Mouse (Mus musculus): Measurements from ENCODE around the gene Mrps7.

Mrps7 gene

GRCm38 (mm10) chr11:115609576-115609975, 5.9 kb downstream of the Mrps7 start:
- DNase-seq = no peak

GRCm38 (mm10) chr11:115611173-115611572, 7.4 kb downstream of the Mrps7 start:
- no peak for DNase-seq

- peak in 1 of 2 experiments; percentile 51 for DNase-seq
These were observed 8.3 kb downstream of the Mrps7 start for GRCm38 (mm10) chr11:115612059-115612409.

DNA sequence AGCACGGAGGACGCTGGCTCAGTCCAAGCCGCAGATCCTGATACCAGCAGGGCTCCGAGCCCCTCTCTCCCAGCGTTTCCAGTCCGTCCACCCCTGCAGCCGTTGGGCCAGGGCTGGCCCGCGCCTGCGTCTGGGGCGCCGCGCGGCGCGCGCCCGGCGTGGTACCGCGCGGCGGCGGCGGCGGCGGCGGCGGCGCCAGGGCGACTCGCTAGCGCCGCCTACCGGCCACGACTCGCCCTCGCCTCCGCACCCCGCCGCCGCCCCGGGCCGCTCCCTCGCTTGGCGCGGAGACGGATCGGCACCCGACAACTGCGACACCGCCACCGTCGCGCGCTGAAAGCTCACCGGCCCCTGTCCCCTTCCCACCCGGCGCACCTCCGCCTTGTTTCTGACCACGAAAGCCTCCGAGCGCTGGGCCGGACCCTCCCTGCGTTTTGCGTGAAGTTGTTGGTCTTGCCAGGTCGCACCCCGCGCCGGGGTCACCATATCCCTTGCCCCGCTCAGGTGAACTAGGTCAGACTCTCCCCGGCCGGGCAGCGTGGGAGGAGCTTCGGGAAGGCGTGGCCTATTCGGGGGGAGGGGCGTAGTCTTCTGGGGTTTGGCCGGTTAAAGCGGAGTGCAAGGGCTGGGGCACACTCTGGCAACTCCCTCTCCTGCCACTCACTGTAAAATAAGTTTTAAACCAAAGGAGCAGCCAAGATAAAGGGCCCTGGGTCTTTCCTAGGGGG, 8.8 kb downstream of the Mrps7 start, which contains the start of gene Mif4gd:
Gene Mif4gd (minus strand): TSS at position 560 of the 728 bp plus-strand sequence.
- peak; percentile 97 to 99 for DNase-seq

DNA sequence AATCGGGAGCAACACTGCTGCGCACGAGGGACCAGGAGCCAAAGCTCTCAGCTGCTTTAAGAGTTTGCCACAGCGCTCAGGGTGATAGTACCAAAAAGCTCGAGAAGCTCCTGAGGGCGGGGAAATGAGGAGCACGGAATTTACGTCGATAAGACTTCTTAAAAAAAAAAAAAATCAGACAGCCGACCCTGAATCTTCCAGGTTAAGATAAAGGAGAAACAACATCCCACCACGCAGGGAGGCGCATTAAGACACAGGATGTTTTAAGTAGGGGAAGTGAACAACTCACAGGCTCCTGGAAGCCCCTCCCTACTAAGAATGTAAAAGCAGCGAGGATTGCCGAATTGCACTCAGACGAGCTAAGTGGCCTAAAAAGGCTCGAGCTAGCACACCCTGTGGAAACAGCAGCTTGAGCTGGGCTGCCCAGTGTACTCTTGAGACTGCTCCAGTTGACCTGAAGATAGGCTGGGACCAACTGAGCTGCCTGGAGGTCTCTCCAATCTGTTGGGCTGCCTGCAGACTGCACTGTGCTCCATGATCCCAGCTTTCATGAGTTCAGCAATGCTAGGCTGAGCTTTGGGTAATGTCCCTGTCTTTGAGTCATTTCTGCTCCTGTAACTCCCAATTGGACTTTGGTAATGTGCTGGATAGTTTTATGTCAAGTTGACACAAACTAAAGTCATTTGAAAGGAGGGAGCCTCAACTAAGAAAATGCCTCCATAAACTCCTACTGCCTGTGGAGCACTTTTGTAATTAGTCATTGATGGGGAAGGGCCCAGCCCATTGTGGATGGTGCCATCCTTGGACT, 9.6 kb downstream of the Mrps7 start:
- no peak for DNase-seq

GRCm38 (mm10) chr11:115614346-115615107, 10.8 kb downstream of the Mrps7 start:
- no peak for DNase-seq

DNA sequence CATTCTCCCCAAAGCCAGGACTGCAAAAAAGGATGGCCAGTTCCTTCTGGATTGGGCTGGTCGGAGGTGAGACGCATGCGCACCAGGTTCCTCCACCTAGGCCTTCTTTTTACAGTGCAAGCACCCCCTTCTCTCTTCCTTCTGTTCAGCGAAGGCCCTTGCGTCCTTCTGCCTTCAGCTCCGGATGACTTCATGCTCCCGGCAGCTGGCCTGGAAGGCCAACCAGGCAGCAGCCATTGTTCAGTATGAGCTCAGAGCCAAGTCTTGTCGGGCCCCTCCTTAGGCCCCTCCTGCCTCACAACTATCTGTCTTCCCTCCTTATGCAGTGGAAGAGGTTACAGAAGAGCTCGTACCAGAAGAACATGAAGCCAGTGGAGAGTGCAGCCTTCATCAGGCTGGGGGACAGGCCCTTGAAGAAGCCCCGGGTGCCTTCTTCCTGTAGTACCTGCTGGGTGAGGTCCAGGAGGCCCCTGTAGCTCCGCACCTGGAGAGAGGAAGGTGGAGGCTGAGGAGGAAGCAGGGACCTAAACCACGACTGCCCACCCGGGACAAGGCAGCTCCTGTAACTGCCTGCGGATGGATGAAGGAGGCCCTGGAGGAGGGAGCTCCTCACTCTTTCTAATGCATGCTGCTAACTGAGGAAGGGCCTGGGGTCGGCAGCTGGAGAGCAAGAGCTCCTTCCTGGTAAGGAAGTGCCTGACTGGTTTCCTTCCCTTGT, 11.5 kb downstream of the Mrps7 start:
- no peak for DNase-seq

GRCm38 (mm10) chr11:115615875-115616274, 12.2 kb downstream of the Mrps7 start:
- no peak for DNase-seq

GRCm38 (mm10) chr11:115616371-115616770, 12.6 kb downstream of the Mrps7 start:
- DNase-seq = no peak

- DNase-seq = no peak
These were observed 13.2 kb downstream of the Mrps7 start for GRCm38 (mm10) chr11:115616893-115617292.

- no peak for DNase-seq
These were observed 14.3 kb downstream of the Mrps7 start for GRCm38 (mm10) chr11:115618001-115618400.

DNA sequence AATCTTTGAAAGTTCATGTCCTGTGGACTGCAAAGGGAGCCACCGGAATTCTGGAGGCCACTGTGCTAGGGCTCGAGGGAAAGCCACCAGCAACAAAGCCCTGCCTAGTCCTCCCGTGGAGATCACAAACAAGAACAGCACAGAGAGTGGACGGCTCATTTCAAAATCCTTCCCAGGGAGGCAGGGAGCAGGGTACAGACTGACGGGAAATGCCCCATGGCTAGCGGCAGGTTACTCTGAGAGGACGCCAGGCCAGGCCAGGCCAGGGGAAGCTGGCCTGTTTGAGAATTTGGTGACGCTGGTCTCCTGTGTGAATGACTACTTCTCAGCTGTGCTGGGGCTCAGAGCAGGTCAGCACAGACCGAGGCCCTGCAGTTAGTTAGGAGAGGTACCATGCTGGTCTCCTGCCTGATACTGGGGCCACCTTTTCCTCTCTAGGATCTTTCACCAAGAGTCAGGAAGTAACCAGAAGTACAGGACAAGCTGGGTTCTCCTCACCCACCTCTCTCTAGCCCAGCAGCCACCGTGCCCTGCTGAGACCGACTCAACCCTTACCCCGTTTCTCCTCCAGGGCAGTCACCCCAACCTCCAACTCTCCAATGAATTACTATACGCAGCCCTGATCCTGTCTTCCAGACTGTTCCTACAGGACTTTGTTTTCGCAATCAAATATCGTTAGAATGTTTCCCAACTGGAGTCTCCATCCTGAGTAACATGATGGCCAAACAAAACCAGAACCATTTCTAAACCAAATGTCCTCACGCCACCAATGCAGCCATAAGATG, 15.2 kb downstream of the Mrps7 start:
- DNase-seq = no peak

- DNase-seq = no peak
These were observed 16.2 kb downstream of the Mrps7 start for GRCm38 (mm10) chr11:115619949-115620348.

DNA sequence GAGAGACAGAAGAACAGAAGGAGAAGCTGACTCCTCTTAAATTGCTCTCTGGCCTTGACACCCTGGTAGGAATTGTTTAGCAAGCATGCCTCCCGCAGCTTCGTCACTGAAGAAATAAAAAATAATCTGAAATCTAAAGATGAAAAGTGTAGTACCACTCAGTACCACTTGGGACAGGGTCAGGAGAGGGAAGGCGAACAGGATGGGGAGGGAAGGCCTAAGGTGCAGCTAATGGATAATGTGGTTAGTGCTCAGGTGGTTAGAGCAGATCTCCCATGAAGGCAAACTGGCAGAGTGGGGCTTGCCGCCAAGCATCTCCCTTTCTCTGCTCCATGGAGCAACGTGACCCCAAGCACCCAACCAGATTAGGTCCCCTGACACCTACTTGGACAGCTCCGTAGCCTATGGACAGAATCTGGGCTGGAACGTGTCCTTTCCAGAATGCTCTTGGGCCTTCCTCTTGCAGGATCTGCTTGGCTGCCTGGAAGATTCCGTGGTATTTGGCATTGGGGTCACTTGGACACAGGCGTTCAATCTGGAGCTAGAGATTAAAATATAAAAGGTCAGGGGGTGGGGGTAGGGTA, 19.9 kb downstream of the Mrps7 start:
- no peak for DNase-seq

DNA sequence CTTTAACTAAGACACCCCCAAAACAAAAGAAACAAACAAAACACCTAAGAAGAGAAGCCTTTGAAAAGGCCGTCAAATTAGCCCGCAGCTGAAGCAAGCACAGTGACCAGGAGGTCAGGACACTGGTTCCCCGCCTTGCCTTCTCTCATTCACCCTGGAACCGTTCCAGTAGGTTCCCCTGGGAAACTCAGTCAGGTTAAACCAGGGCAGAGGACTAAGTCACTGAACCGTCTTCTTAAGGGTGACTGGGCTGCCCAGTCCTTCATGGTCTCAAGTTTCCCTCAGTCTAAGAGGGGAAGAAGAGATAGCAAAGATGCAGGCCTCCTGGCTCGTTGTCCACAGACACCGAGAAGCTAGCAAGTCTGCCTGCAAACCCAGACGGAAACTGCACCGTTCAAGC, 22.2 kb downstream of the Mrps7 start:
- DNase-seq = no peak

DNA sequence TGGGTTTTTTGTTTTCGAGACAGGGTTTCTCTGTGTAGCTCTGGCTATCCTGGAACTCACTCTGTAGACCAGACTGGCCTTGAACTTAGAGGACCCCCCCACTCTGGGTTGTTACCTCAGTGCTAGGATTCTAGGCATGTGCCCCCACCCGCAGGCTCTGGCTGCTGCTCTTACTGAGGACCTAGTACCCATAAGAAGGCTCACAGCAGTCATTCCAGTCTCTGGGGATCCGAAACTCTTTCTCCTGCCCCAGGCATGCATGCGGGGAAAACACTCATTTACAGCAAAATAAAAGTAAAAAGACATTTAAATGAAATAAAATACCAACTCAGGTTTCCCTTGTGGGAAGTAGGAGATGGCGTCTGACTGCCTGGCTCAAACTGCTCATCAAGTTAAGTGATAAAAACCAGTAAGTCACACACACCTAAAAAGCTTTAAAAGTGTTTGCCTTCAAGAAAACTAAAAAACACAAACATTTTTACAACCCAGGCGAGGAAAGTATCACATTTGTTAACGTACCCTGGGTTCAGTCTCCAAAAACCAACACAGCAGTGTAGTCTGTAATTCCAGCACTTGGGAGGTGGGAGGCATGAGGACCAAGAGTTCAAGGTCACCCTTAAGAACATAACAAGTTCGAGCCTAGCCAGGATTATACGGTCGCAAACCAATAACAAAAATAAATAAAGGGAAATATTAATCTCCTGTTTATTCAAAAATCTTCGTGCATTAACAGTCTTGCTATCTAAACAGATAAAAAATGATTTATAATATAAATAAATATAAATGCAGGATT, 23.3 kb downstream of the Mrps7 start:
- no peak for DNase-seq

GRCm38 (mm10) chr11:115627705-115628464, 24.2 kb downstream of the Mrps7 start, which contains the start of gene Slc25a19:
Gene Slc25a19 (minus strand): TSS chr11:115628295.
- peak; percentile 97 to 98 for DNase-seq

DNA sequence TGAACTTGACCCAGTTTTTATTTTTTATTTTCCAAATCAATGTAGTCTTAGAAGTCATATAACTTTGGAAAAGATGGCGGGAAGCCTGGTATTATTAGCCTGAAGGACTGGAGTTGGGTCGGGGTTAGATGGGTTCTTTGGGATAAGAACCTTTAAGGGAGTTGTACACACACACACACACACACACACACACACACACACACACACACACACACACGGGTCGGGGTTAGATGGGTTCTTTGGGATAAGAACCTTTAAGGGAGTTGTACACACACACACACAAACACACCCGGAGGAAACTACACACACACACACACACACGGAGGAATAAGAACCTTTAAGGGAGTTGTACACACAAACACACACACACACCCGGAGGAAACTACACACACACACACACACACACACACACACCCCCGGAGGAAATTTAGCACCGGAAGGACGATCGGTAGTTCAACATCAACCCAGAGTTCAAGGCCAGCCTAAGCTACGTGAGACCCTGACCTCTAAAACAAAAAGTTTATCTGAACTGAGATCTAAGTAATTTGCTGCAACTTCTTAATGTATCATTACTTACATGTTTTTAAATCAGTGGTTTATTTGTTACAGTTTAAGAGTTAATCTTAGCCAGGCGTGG, 24.9 kb downstream of the Mrps7 start:
- DNase-seq = no peak

Measured in spleen, adult 18-20 months (tissue).